Mouse (Mus musculus) liver, embryonic 14.5 days (tissue): ENCODE results near the gene Mindy1. TPM values are rescaled to one million over a fixed set of nuclear protein-coding genes. Genes with fewer than 3 reads are reported as not detected.

ENCODE experiments used
- ATAC-seq: fragments of 200-750 bp; cut with Nextera tagmentation; 2 replicates; pipeline ENCODE4 v1.8.0; 2017; ENCODE audit warnings: moderate number of reproducible peaks, mild to moderate bottlenecking, moderate library complexity; ENCODE audit not compliant: insufficient read depth
- DNase-seq, 3 experiments: peaks; one replicate each; pipeline ENCODE4 v3.0.0-alpha.2; 2012 to 2013; ENCODE audit warnings: low read depth in 3 of 3, low spot score in 3 of 3
- H3K27ac ChIP-seq: fragments of 300-500 bp; sonication (generic); 2 replicates; pipeline ENCODE4 v1.5.1; 2014; ENCODE audit warnings: moderate library complexity, mild to moderate bottlenecking, control low read depth, inconsistent platforms
- H3K27me3 ChIP-seq: fragments of 300-500 bp; sonication (generic); 2 replicates; pipeline ENCODE4 v1.6.1; 2014; ENCODE audit warnings: mild to moderate bottlenecking, low read length, moderate library complexity; ENCODE audit not compliant: control insufficient read depth, insufficient read depth
- H3K36me3 ChIP-seq: fragments of 300-500 bp; sonication (generic); replicated peaks from 2 replicates; pipeline ENCODE4 v1.6.1; 2014; ENCODE audit warnings: low read depth; ENCODE audit not compliant: control insufficient read depth, insufficient read depth
- H3K4me1 ChIP-seq, 2 experiments: fragments of 200-500 bp in 1 of 2; fragments of 300-500 bp in 1 of 2; sonication (generic) in 1 of 2; replicated peaks; 2 replicates each; pipeline ENCODE4 v1.6.1; 2012 to 2014; ENCODE audit warnings: antibody characterized with exemption in 1 of 2, inconsistent platforms in 1 of 2, low read length in 1 of 2; ENCODE audit not compliant: control insufficient read depth in 2 of 2, insufficient read depth in 2 of 2
- H3K4me2 ChIP-seq: fragments of 300-500 bp; sonication (generic); 2 replicates; pipeline ENCODE4 v1.6.1; 2014; ENCODE audit warnings: low read depth, mild to moderate bottlenecking, control low read depth, moderate library complexity
- H3K4me3 ChIP-seq, 2 experiments: fragments of 200-500 bp in 1 of 2; fragments of 300-500 bp in 1 of 2; sonication (generic) in 1 of 2; 2 replicates each; pipeline ENCODE4 v1.5.1; 2012 to 2014; ENCODE audit warnings: low read depth in 2 of 2, low read length in 2 of 2, mild to moderate bottlenecking in 2 of 2, control low read depth in 1 of 2, inconsistent platforms in 1 of 2, moderate library complexity in 1 of 2; ENCODE audit not compliant: insufficient read depth in 1 of 2
- H3K9ac ChIP-seq: fragments of 300-500 bp; sonication (generic); replicated peaks from 2 replicates; pipeline ENCODE4 v1.6.1; 2014; ENCODE audit warnings: mild to moderate bottlenecking, control low read depth, moderate library complexity
- H3K9me3 ChIP-seq: fragments of 300-500 bp; sonication (generic); 2 replicates; pipeline ENCODE4 v1.6.1; 2016; ENCODE audit warnings: low read length, mixed read lengths; ENCODE audit not compliant: control insufficient read depth
- CTCF ChIP-seq: IDR thresholded peaks from 2 replicates; pipeline ENCODE4 v1.5.1; 2016; ENCODE audit warnings: antibody characterized with exemption, low read depth, control low read depth
- EP300 ChIP-seq: IDR thresholded peaks from 2 replicates; pipeline ENCODE4 v1.6.1; 2016; ENCODE audit warnings: antibody characterized with exemption, low read depth
- WGBS: fragments of 180-500 bp; shearing (Covaris S2); extraction: QIAGEN DNeasy Blood & Tissue Kit; methylation state at CpG from one replicate; pipeline ENCODE4 v1.1.7; 2014; ENCODE audit not compliant: insufficient replicate concordance; 5-methylcytosine and 5-hydroxymethylcytosine counted together
- polyA plus RNA-seq, 2 experiments: library from polyadenylated mRNA; depleted of rRNA in 1 of 2; stranded (reverse) in 1 of 2; unstranded in 1 of 2; fragments of >200 nt; fragmentation: Nextera tagmentation in 1 of 2; extraction: Ambion mirVana in 1 of 2; gene quantifications; 2 replicates each; pipeline versions ENCODE4 v1.2.1 to v1.2.3; 2012 to 2014

The Mindy1 gene
- polyA plus RNA-seq, 2 experiments: 13.6 to 16.1 TPM

GRCm38 (mm10) chr3:95319701-95320625, 38.8 kb downstream of the Mindy1 start:
- DNase-seq (no peak), ATAC-seq (no peak)
- H3K4me2 ChIP-seq: peak overlapping the region; percentile 44

GRCm38 (mm10) chr3:95323429-95323828, 42.3 kb downstream of the Mindy1 start:
- Histone ChIP-seq H3K4me3 (no peak overlapping the region), H3K36me3 (peaks cover 74% of the 10 kb centered on the region), H3K27ac (no peak overlapping the region), H3K4me2 (no peak overlapping the region), H3K9ac (no peak overlapping the region), H3K4me1 (peaks cover 0 to 8% of the 10 kb centered on the region in 2 experiments; a peak in 2 of 4 replicates), H3K27me3 (no peaks in the 10 kb centered on the region), H3K9me3 (no peaks in the 10 kb centered on the region)
- WGBS: 62% methylated on average over 3 of the region's 3 CpGs
- no peak for TF ChIP-seq EP300
- no peak for TF ChIP-seq CTCF
- DNase-seq: no peak
- ATAC-seq: no peak

More at GRCm38 (mm10) chr3:95319701-95320625, 38.8 kb downstream of the Mindy1 start:
- Histone ChIP-seq H3K36me3 (peaks cover 52% of the 10 kb centered on the region), H3K9me3 (no peaks in the 10 kb centered on the region), H3K9ac (no peak overlapping the region), H3K27ac (no peak overlapping the region), H3K4me3 (no peak overlapping the region), H3K27me3 (no peaks in the 10 kb centered on the region), H3K4me1 (peaks cover 14 to 26% of the 10 kb centered on the region in 2 experiments)
- 66% methylated on average over 12 of the region's 12 CpGs for WGBS
- TF ChIP-seq EP300 (no peak), CTCF (no peak)

GRCm38 (mm10) chr3:95324454-95325144, 43.5 kb downstream of the Mindy1 start:
- DNase-seq: no peak

DNA sequence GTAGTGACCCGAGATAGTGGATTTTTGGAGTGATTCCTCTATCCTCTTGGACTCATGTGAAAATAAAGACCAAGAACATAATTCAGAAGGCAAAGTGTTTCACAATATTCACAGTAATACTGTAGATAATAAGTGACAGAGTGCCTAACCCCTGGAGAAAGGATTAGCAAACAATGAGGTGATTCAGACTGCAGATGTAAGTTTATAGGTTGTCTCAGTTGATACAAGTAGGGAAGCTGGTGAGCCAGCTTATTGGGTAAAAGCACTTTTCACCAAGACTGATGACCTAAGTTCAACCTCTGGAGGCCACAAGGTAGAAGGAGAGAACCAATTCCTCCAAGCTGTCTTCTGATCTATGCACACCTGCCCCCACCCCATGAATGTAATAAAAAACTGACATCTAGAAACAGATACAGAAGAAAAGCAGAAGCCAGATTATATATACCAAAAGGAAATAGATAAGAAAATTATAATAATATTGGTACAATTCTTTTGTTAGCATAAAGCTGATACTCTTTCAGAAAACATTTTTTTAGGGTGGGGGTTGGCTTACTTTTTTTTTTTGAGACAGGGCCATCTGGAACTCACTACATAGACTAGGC, 47.8 kb downstream of the Mindy1 start:
- no peak overlapping the region for H3K9ac ChIP-seq
- H3K4me3 ChIP-seq: no peak overlapping the region
- TF ChIP-seq EP300: no peak
- TF ChIP-seq CTCF: no peak
- DNase-seq (no peak), ATAC-seq (no peak)
- no peaks in the 10 kb centered on the region for H3K9me3 ChIP-seq
- H3K36me3 ChIP-seq: peaks cover 48% of the 10 kb centered on the region
- 71% methylated on average over 1 of the region's 1 CpGs for WGBS
- no peaks in the 10 kb centered on the region for H3K4me1 ChIP-seq
- no peaks in the 10 kb centered on the region for H3K27me3 ChIP-seq
- no peak overlapping the region for H3K27ac ChIP-seq
- H3K4me2 ChIP-seq: no peak overlapping the region

More at GRCm38 (mm10) chr3:95324454-95325144, 43.5 kb downstream of the Mindy1 start:
- Histone ChIP-seq H3K27me3 (no peaks in the 10 kb centered on the region), H3K9ac (no peak overlapping the region), H3K4me1 (peaks cover 0 to 3% of the 10 kb centered on the region in 2 experiments; a peak in 1 of 4 replicates), H3K4me2 (no peak overlapping the region), H3K36me3 (peaks cover 73% of the 10 kb centered on the region), H3K9me3 (no peaks in the 10 kb centered on the region), H3K4me3 (no peak overlapping the region), H3K27ac (no peak overlapping the region)
- ATAC-seq: no peak
- peak; percentile 33 for TF ChIP-seq CTCF
- no peak for TF ChIP-seq EP300
- 83% methylated on average over 6 of the region's 6 CpGs for WGBS
